Mouse (Mus musculus): Measurements from ENCODE around the gene Rho. TPM values are rescaled to one million over a fixed set of nuclear protein-coding genes. Genes with fewer than 3 reads are reported as not detected.

The Rho gene
- total and polyA plus RNA-seq, 3 experiments: 0.27 TPM; not detected in 2

DNA sequence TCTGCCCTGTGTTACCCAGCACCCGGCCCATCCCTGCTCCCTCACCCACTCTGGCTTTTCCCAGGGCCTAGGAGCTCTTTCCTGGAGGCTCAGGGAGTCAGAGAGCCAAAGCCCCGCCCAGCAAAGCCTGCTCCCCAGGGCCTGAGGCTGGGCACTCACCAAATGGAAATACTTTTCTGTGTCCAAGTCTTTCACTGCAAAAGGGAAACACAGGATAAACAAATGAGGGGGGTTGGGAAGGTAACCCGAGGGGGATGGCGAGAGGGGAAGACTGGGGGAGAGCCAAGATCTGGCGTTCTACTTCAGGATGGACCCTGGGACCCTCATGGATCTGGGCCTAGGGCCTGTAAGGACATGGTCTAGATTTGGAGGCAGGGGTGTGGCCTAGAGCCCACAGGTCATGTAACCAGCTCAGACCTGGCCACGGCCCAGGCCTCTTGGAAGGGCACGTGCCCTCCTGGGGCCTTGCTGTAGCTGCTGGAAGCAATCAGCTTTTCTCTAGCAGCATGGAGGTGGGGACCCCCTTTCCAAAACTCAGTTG, 27.7 kb downstream of the Rho start:
- no peak for TF ChIP-seq POLR2AphosphoS5 (IDR thresholded peaks at IDR 0.05; ENCODE audit: insufficient replicate concordance, low read depth, low read length)
- TF ChIP-seq GATA1 (IDR thresholded peaks at IDR 0.05; ENCODE audit: borderline replicate concordance, low read length): no peak
- TF ChIP-seq TAL1 (conservative IDR thresholded peaks at IDR 0.05; ENCODE audit: low read depth, low read length): no peak
- no peak for TF ChIP-seq CTCF (IDR thresholded peaks at IDR 0.05; ENCODE audit: low read depth, low read length)
- no peak for TF ChIP-seq GATA2 (IDR thresholded peaks at IDR 0.05; ENCODE audit: borderline replicate concordance, low read depth, low read length)
- H3K4me3 ChIP-seq (ENCODE audit: low read depth, low read length): no peak overlapping the region
- no peaks in the 10 kb centered on the region for H3K9me3 ChIP-seq (replicated peaks)
- no peaks in the 10 kb centered on the region for H3K4me1 ChIP-seq (ENCODE audit: insufficient read depth, low read depth, low read length)
- no peaks in the 10 kb centered on the region for H3K36me3 ChIP-seq (replicated peaks)
- ATAC-seq (ENCODE audit: extremely low read depth, insufficient number of reproducible peaks, low FRiP score, poor library complexity, severe bottlenecking) (no peak), DNase-seq (ENCODE audit: low spot score) (no peak)
- H3K27me3 ChIP-seq (ENCODE audit: insufficient read depth, low read length): peaks cover 27% of the 10 kb centered on the region; the same call in 1 of the 2 replicates

DNA sequence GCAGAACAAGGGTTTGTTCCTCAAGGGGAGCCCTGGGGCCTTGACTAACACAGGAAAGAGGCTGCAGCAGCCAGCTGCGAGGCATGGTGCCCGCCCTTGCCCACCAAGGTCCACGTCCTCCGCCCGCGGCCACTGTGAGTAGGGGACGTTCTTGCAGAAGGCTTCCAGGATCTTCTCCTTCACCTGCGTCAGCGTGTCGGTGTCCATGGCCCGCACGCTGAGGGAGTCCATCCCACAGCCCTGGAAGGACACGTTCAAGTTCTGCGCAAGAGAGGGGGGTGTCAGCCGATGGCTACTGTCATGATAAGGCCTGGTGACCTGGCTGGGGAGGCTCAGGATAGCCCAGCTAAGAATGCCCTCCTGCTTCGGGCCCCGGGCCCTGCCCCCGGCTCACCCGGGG, 28.8 kb downstream of the Rho start:
- Histone ChIP-seq H3K9me3 (replicated peaks) (no peaks in the 10 kb centered on the region), H3K4me1 (ENCODE audit: insufficient read depth, low read depth, low read length) (no peaks in the 10 kb centered on the region), H3K36me3 (replicated peaks) (no peaks in the 10 kb centered on the region), H3K4me3 (ENCODE audit: low read depth, low read length) (no peak overlapping the region), H3K27me3 (ENCODE audit: insufficient read depth, low read length) (peaks cover 23% of the 10 kb centered on the region; the same call in 1 of the 2 replicates)
- ATAC-seq (ENCODE audit: extremely low read depth, insufficient number of reproducible peaks, low FRiP score, poor library complexity, severe bottlenecking) (no peak), DNase-seq (ENCODE audit: low spot score) (no peak)
- TF ChIP-seq POLR2AphosphoS5 (IDR thresholded peaks at IDR 0.05; ENCODE audit: insufficient replicate concordance, low read depth, low read length) (no peak), GATA1 (IDR thresholded peaks at IDR 0.05; ENCODE audit: borderline replicate concordance, low read length) (no peak), TAL1 (conservative IDR thresholded peaks at IDR 0.05; ENCODE audit: low read depth, low read length) (no peak), CTCF (IDR thresholded peaks at IDR 0.05; ENCODE audit: low read depth, low read length) (no peak), GATA2 (IDR thresholded peaks at IDR 0.05; ENCODE audit: borderline replicate concordance, low read depth, low read length) (no peak)

DNA sequence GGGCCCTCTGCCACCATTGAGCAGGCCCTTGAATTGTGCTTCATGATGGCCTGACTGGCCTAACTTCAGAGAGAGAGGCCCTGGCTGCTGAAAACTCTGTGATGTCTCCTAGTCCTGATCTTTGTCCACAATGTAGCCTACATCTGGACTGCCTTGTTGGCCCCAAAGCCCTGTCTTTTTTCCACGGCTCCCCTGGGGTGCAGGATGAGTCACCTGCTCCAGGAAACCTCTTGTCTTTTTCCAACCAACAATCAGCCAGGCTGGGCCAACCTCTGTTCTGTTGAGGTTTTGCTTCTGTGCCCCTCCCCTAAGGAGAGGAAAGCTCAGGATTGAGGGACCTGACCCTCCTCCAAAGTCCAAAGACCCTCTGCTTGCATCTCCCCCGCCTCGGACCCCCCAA, 30.2 kb downstream of the Rho start:
- no peak for TF ChIP-seq CTCF (IDR thresholded peaks at IDR 0.05; ENCODE audit: low read depth, low read length)
- TF ChIP-seq TAL1 (conservative IDR thresholded peaks at IDR 0.05; ENCODE audit: low read depth, low read length): no peak
- TF ChIP-seq GATA1 (IDR thresholded peaks at IDR 0.05; ENCODE audit: borderline replicate concordance, low read length): no peak
- no peak for TF ChIP-seq GATA2 (IDR thresholded peaks at IDR 0.05; ENCODE audit: borderline replicate concordance, low read depth, low read length)
- no peak for TF ChIP-seq POLR2AphosphoS5 (IDR thresholded peaks at IDR 0.05; ENCODE audit: insufficient replicate concordance, low read depth, low read length)

DNA sequence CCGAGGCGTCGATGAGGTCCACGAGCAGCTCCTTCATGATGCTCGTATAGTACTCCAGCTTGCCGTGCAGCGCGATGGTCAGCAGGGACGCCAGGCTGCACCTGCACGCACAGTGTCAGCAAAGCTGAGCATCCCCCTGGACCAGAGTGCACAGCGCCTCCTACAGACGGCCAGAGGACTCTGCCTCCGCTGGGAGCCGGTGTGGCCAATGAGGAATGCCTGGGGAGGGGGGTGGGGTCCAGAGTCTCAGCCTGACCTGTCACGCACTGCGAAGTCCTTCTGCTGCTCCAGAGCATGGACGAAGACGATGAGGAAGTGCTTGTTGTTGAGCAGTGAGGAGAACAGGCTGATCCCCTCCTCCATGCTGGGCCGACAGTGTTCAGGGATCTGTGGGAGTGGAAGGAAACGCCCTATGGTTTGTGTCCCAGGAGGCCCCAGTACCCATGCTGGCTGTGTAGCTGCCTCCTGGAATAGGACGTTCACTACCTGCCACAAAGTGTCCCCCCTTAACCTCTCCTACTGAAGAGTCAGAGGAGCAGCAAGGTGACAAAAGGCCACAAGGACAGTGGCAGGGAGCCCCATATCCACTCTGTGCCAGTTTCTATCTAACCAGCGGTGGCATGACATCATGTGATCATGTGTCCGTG, 31.0 kb downstream of the Rho start:
- Histone ChIP-seq H3K9me3 (replicated peaks) (no peaks in the 10 kb centered on the region), H3K4me3 (ENCODE audit: low read depth, low read length) (no peak overlapping the region), H3K36me3 (replicated peaks) (no peaks in the 10 kb centered on the region), H3K27me3 (ENCODE audit: insufficient read depth, low read length) (peaks cover 17% of the 10 kb centered on the region; the same call in 1 of the 2 replicates), H3K4me1 (ENCODE audit: insufficient read depth, low read depth, low read length) (no peaks in the 10 kb centered on the region)
- no peak for ATAC-seq (ENCODE audit: extremely low read depth, insufficient number of reproducible peaks, low FRiP score, poor library complexity, severe bottlenecking)
- DNase-seq (ENCODE audit: low spot score): no peak
- TF ChIP-seq GATA1 (IDR thresholded peaks at IDR 0.05; ENCODE audit: borderline replicate concordance, low read length) (no peak), TAL1 (conservative IDR thresholded peaks at IDR 0.05; ENCODE audit: low read depth, low read length) (no peak), GATA2 (IDR thresholded peaks at IDR 0.05; ENCODE audit: borderline replicate concordance, low read depth, low read length) (no peak), POLR2AphosphoS5 (IDR thresholded peaks at IDR 0.05; ENCODE audit: insufficient replicate concordance, low read depth, low read length) (no peak), CTCF (IDR thresholded peaks at IDR 0.05; ENCODE audit: low read depth, low read length) (no peak)

More for the DNA sequence above, 30.2 kb downstream of the Rho start:
- DNase-seq (ENCODE audit: low spot score) (no peak), ATAC-seq (ENCODE audit: extremely low read depth, insufficient number of reproducible peaks, low FRiP score, poor library complexity, severe bottlenecking) (no peak)
- Histone ChIP-seq H3K27me3 (ENCODE audit: insufficient read depth, low read length) (peaks cover 21% of the 10 kb centered on the region; the same call in 1 of the 2 replicates), H3K4me1 (ENCODE audit: insufficient read depth, low read depth, low read length) (no peaks in the 10 kb centered on the region), H3K9me3 (replicated peaks) (no peaks in the 10 kb centered on the region), H3K36me3 (replicated peaks) (no peaks in the 10 kb centered on the region), H3K4me3 (ENCODE audit: low read depth, low read length) (no peak overlapping the region)

DNA sequence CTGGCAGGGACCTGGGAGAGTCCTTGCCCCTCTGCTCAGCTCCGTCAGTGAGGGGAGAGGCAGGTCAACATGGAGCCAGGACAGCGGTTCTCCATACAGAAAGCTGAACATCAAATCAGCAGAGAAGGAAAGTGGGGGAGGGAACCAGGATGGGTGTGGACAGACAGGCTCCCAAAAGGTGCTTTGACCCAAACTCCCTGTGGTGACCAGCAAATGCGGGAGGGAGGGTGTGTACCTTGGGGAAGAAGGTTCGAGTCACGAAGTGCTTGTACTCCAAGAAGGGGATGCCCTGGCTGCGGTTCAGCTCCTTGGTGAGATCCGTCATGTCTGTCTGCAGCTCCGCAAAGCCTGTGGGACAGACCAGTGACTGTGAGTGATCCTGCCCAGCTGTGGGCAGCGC, 32.1 kb downstream of the Rho start:
- H3K27me3 ChIP-seq (ENCODE audit: insufficient read depth, low read length): peaks cover 17% of the 10 kb centered on the region; the same call in 1 of the 2 replicates
- H3K36me3 ChIP-seq (replicated peaks): no peaks in the 10 kb centered on the region
- H3K9me3 ChIP-seq (replicated peaks): no peaks in the 10 kb centered on the region
- no peaks in the 10 kb centered on the region for H3K4me1 ChIP-seq (ENCODE audit: insufficient read depth, low read depth, low read length)
- DNase-seq (ENCODE audit: low spot score) (no peak), ATAC-seq (ENCODE audit: extremely low read depth, insufficient number of reproducible peaks, low FRiP score, poor library complexity, severe bottlenecking) (no peak)
- H3K4me3 ChIP-seq (ENCODE audit: low read depth, low read length): no peak overlapping the region
- no peak for TF ChIP-seq CTCF (IDR thresholded peaks at IDR 0.05; ENCODE audit: low read depth, low read length)
- TF ChIP-seq GATA2 (IDR thresholded peaks at IDR 0.05; ENCODE audit: borderline replicate concordance, low read depth, low read length): no peak
- no peak for TF ChIP-seq GATA1 (IDR thresholded peaks at IDR 0.05; ENCODE audit: borderline replicate concordance, low read length)
- no peak for TF ChIP-seq TAL1 (conservative IDR thresholded peaks at IDR 0.05; ENCODE audit: low read depth, low read length)
- TF ChIP-seq POLR2AphosphoS5 (IDR thresholded peaks at IDR 0.05; ENCODE audit: insufficient replicate concordance, low read depth, low read length): no peak

DNA sequence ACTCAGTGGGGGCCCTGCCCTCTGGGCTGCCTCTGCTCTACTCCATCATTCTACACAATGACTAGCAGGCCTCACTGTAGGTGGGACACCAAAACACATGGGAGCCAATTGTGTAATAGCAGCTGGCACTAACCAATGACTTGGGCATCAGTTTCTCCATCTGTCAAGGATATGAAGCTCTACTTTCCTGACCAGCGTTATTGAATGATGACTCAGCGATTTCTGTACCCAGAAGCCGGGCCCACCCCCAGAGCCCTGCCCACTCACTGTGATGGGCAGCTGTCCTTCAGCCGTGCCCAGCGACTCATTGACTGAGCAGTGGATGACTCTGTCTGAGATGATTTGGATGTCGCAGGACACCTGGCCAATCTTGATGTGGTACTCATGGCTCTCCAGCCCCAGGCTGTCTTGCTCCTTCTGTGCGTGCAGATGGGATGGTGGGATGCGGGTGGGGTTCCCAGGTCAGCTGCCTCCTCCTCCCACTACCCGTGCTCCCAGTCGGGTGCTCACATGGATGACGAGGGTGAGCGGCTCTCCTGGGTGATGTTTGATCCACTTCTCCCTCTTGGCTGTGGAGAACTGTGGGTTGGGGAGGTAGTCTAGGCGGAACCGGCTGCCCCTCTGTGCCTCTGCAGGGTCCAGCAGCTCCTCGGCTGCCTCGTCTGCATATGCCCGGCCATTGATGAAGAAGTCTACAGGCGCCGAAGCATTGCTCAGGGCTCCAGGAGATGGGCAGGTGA, 34.8 kb downstream of the Rho start:
- Histone ChIP-seq H3K36me3 (replicated peaks) (no peaks in the 10 kb centered on the region), H3K27me3 (ENCODE audit: insufficient read depth, low read length) (peaks cover 17% of the 10 kb centered on the region; the same call in 1 of the 2 replicates), H3K4me1 (ENCODE audit: insufficient read depth, low read depth, low read length) (no peaks in the 10 kb centered on the region), H3K4me3 (ENCODE audit: low read depth, low read length) (no peak overlapping the region), H3K9me3 (replicated peaks) (no peaks in the 10 kb centered on the region)
- TF ChIP-seq POLR2AphosphoS5 (IDR thresholded peaks at IDR 0.05; ENCODE audit: insufficient replicate concordance, low read depth, low read length): no peak
- no peak for TF ChIP-seq TAL1 (conservative IDR thresholded peaks at IDR 0.05; ENCODE audit: low read depth, low read length)
- no peak for TF ChIP-seq GATA1 (IDR thresholded peaks at IDR 0.05; ENCODE audit: borderline replicate concordance, low read length)
- TF ChIP-seq CTCF (IDR thresholded peaks at IDR 0.05; ENCODE audit: low read depth, low read length): no peak
- TF ChIP-seq GATA2 (IDR thresholded peaks at IDR 0.05; ENCODE audit: borderline replicate concordance, low read depth, low read length): no peak
- DNase-seq (ENCODE audit: low spot score): no peak
- no peak for ATAC-seq (ENCODE audit: extremely low read depth, insufficient number of reproducible peaks, low FRiP score, poor library complexity, severe bottlenecking)
